In genomic region chr4:59322733-59323132, GRCm38 (mm10) we compare ENCODE assay signal across 19 mouse cellular contexts.
DNase-seq lines count a peak whose midpoint lies in the region; ATAC-seq lines count a peak whose summit lies in the region.
"Had no signal": no experiment of that assay in that cellular context is flagged by ENCODE, and none has a peak within 500 bp of the region (broad histone marks: within the 10 kb centered on the region; RNA-seq: fewer than 3 reads in every experiment).

No protein-coding gene starts in this region.

- no peak overlapping the region for H3K4me3 ChIP-seq in hindbrain, embryonic 10.5 days
- no peak overlapping the region for H3K4me3 ChIP-seq in hindbrain, embryonic 16.5 days (ENCODE audit: low read length)
- H3K4me3 ChIP-seq in embryonic facial prominence, embryonic 14.5 days (ENCODE audit: low read depth, low read length): no peak overlapping the region
- H3K4me3 ChIP-seq: erythroblast, embryonic 14.5 days; heart, embryonic 10.5 days; hindbrain, embryonic 15.5 days; midbrain, embryonic 10.5 days had no signal

- no peaks in the 10 kb centered on the region for H3K36me3 ChIP-seq in hindbrain, embryonic 10.5 days
- H3K36me3 ChIP-seq in hindbrain, embryonic 16.5 days (ENCODE audit: control insufficient read depth, insufficient read depth, low read length): no peaks in the 10 kb centered on the region
- H3K36me3 ChIP-seq in embryonic facial prominence, embryonic 14.5 days (ENCODE audit: control insufficient read depth, insufficient read depth, low read length): no peaks in the 10 kb centered on the region
- H3K36me3 ChIP-seq: heart, embryonic 10.5 days; hindbrain, embryonic 15.5 days; midbrain, embryonic 10.5 days had no signal

- H3K9me3 ChIP-seq in hindbrain, embryonic 10.5 days: no peaks in the 10 kb centered on the region
- H3K9me3 ChIP-seq in hindbrain, embryonic 16.5 days (ENCODE audit: control insufficient read depth, low read length): no peaks in the 10 kb centered on the region
- H3K9me3 ChIP-seq in embryonic facial prominence, embryonic 14.5 days (ENCODE audit: control insufficient read depth, low read length): no peaks in the 10 kb centered on the region
- H3K9me3 ChIP-seq: heart, embryonic 10.5 days; hindbrain, embryonic 15.5 days; midbrain, embryonic 10.5 days had no signal

- no peak overlapping the region for H3K9ac ChIP-seq in hindbrain, embryonic 16.5 days (ENCODE audit: low read depth, low read length)
- no peak overlapping the region for H3K9ac ChIP-seq in embryonic facial prominence, embryonic 14.5 days (ENCODE audit: low read depth, low read length)
- H3K9ac ChIP-seq: forebrain, postnatal 0 days; hindbrain, embryonic 15.5 days had no signal

- no peaks in the 10 kb centered on the region for H3K27me3 ChIP-seq in hindbrain, embryonic 10.5 days (ENCODE audit: insufficient read depth, poor library complexity, severe bottlenecking)
- H3K27me3 ChIP-seq in hindbrain, embryonic 16.5 days (replicated peaks; ENCODE audit: control insufficient read depth, insufficient read depth, low read length): no peaks in the 10 kb centered on the region
- no peaks in the 10 kb centered on the region for H3K27me3 ChIP-seq in embryonic facial prominence, embryonic 14.5 days (replicated peaks; ENCODE audit: control insufficient read depth, insufficient read depth, low read length)
- H3K27me3 ChIP-seq: hindbrain, embryonic 15.5 days had no signal

- peak overlapping the region; percentile 50; the same call in 1 of the 2 replicates for H3K27ac ChIP-seq in hindbrain, embryonic 10.5 days
- no peak overlapping the region for H3K27ac ChIP-seq in hindbrain, embryonic 16.5 days (ENCODE audit: low read depth, low read length)
- no peak overlapping the region for H3K27ac ChIP-seq in embryonic facial prominence, embryonic 14.5 days (replicated peaks; ENCODE audit: low read depth, low read length)
- H3K27ac ChIP-seq: hindbrain, embryonic 15.5 days; midbrain, embryonic 10.5 days had no signal

- DNase-seq in hindbrain, embryonic 10.5 days (ENCODE audit: low spot score): no peak
- DNase-seq in testis, postnatal 10 days (ENCODE audit: low spot score): peak; percentile 35
- no peak for DNase-seq in testis, postnatal 14 days (ENCODE audit: low spot score)
- peak; percentile 21 for DNase-seq in embryonic facial prominence, embryonic 14.5 days (ENCODE audit: low spot score)
- no peak for DNase-seq in ovary, adult 18-20 months (ENCODE audit: low spot score)
- no peak for DNase-seq in frontal cortex, postnatal 14 days (ENCODE audit: low spot score in 2 of 2)
- DNase-seq: cerebellum, adult 8-10 months; forebrain, postnatal 0 days; gastrocnemius, postnatal 10 days; kidney, adult 11 months; kidney, postnatal 10 days; lung, postnatal 10 days; thymus, postnatal 25 days had no signal

- peaks cover 29% of the 10 kb centered on the region for H3K4me1 ChIP-seq in hindbrain, embryonic 10.5 days (replicated peaks)
- peaks cover 3% of the 10 kb centered on the region; the same call in 1 of the 2 replicates for H3K4me1 ChIP-seq in hindbrain, embryonic 16.5 days (ENCODE audit: control insufficient read depth, insufficient read depth, low read depth, low read length)
- H3K4me1 ChIP-seq in embryonic facial prominence, embryonic 14.5 days (ENCODE audit: control insufficient read depth, insufficient read depth, low read length): peaks cover 22% of the 10 kb centered on the region

- WGBS in hindbrain, embryonic 10.5 days: 59% methylated on average over 3 of the region's 3 CpGs
- 54% methylated on average over 3 of the region's 3 CpGs for WGBS in hindbrain, embryonic 16.5 days
- WGBS in embryonic facial prominence, embryonic 14.5 days: 35% methylated on average over 3 of the region's 3 CpGs

- ATAC-seq in hindbrain, embryonic 16.5 days: no peak
- ATAC-seq in embryonic facial prominence, embryonic 14.5 days (ENCODE audit: low read depth): no peak
- ATAC-seq: CD4-positive, CD25-positive, alpha-beta regulatory T cell, adult 4 months; forebrain, postnatal 0 days had no signal

- H3K4me2 ChIP-seq in hindbrain, embryonic 16.5 days (ENCODE audit: low read length): no peak overlapping the region
- H3K4me2 ChIP-seq in embryonic facial prominence, embryonic 14.5 days (ENCODE audit: low read depth, low read length): no peak overlapping the region
- H3K4me2 ChIP-seq: hindbrain, embryonic 15.5 days had no signal

Comparison
In these comparisons a context has a peak if more than half of its experiments do, and no peak if none do; other contexts are left out.
1. DNase-seq: peak in testis, postnatal 10 days (single experiment) and embryonic facial prominence, embryonic 14.5 days (single experiment); none in hindbrain, embryonic 10.5 days (single experiment), testis, postnatal 14 days (single experiment), ovary, adult 18-20 months (single experiment) and frontal cortex, postnatal 14 days (0 of 2).